Mouse (Mus musculus) heart, postnatal 0 days (tissue): ENCODE results near the gene Zrsr2. TPM values are rescaled to one million over a fixed set of nuclear protein-coding genes. Genes with fewer than 3 reads are reported as not detected.

Experiments
- ATAC-seq: fragments of 200-750 bp; cut with Nextera tagmentation; 2 replicates; pipeline ENCODE4 v1.8.0; 2017; ENCODE audit warnings: low read depth, moderate number of reproducible peaks, moderate library complexity; ENCODE audit not compliant: insufficient read depth
- DNase-seq: peaks from one replicate; pipeline ENCODE4 v3.0.0-alpha.2; 2016; ENCODE audit warnings: low spot score
- H3K27ac ChIP-seq: fragments of 300-500 bp; sonication (generic); 2 replicates; pipeline ENCODE4 v1.5.1; 2014; ENCODE audit warnings: low read depth, mild to moderate bottlenecking
- H3K27me3 ChIP-seq: fragments of 300-500 bp; sonication (generic); 2 replicates; pipeline ENCODE4 v1.6.1; 2014; ENCODE audit warnings: low read length, mixed read lengths; ENCODE audit not compliant: control insufficient read depth, insufficient read depth
- H3K36me3 ChIP-seq: fragments of 300-500 bp; sonication (generic); replicated peaks from 2 replicates; pipeline ENCODE4 v1.6.1; 2014; ENCODE audit warnings: low read length, mixed read lengths; ENCODE audit not compliant: control insufficient read depth, insufficient read depth
- H3K4me1 ChIP-seq: fragments of 300-500 bp; sonication (generic); 2 replicates; pipeline ENCODE4 v1.6.1; 2014; ENCODE audit warnings: antibody characterized with exemption; ENCODE audit not compliant: control insufficient read depth, insufficient read depth
- H3K4me2 ChIP-seq: fragments of 300-500 bp; sonication (generic); 2 replicates; pipeline ENCODE4 v1.6.1; 2014; ENCODE audit warnings: low read depth, mild to moderate bottlenecking, low read length, moderate library complexity
- H3K4me3 ChIP-seq: fragments of 300-500 bp; sonication (generic); 2 replicates; pipeline ENCODE4 v1.5.1; 2014; ENCODE audit warnings: low read depth, low read length
- H3K9ac ChIP-seq: fragments of 300-500 bp; sonication (generic); replicated peaks from 2 replicates; pipeline ENCODE4 v1.6.1; 2014; ENCODE audit warnings: low read depth, low read length, mixed read lengths
- H3K9me3 ChIP-seq: fragments of 300-500 bp; sonication (generic); replicated peaks from 2 replicates; pipeline ENCODE4 v1.6.1; 2016; ENCODE audit warnings: low read length; ENCODE audit not compliant: control insufficient read depth
- CTCF ChIP-seq: IDR thresholded peaks from 2 replicates; pipeline ENCODE4 v1.5.1; 2016; ENCODE audit warnings: antibody characterized with exemption, control low read depth, low read depth
- EP300 ChIP-seq: IDR thresholded peaks from 2 replicates; pipeline ENCODE4 v1.6.1; 2016; ENCODE audit warnings: antibody characterized with exemption, low read depth
- WGBS: fragments of 180-500 bp; shearing (Covaris S2); extraction: QIAGEN DNeasy Blood & Tissue Kit; methylation state at CpG from one replicate; pipeline ENCODE4 v1.1.7; 2014; 5-methylcytosine and 5-hydroxymethylcytosine counted together
- polyA plus RNA-seq: library from polyadenylated mRNA; unstranded; fragments of >200 nt; fragmentation: Nextera tagmentation; extraction: Ambion mirVana; gene quantifications from 2 replicates; pipeline ENCODE4 v1.2.1, GENCODE M21; 2015
- total RNA-seq: library from RNA; depleted of rRNA; stranded (reverse); fragments of >200 nt; gene quantifications from 2 replicates; pipeline ENCODE4 v1.2.3, GENCODE M21; 2014; ENCODE audit warnings: low replicate concordance; rRNA removed

Zrsr2 gene
- total and polyA plus RNA-seq, 2 experiments from 2014 or later, result 0.92 to 25.8 TPM

- Histone ChIP-seq H3K4me1 (no peaks in the 10 kb centered on the region), H3K4me2 (no peak overlapping the region), H3K36me3 (no peaks in the 10 kb centered on the region), H3K27me3 (no peaks in the 10 kb centered on the region), H3K9ac (no peak overlapping the region), H3K9me3 (no peaks in the 10 kb centered on the region), H3K4me3 (no peak overlapping the region), H3K27ac (no peak overlapping the region)
- TF ChIP-seq EP300 (no peak), CTCF (no peak)
- WGBS, result 77% methylated on average over 4 of the region's 4 CpGs
- no peak for DNase-seq
- ATAC-seq, result no peak
Measured at GRCm38 (mm10) chrX:163885539-163885981, 72.9 kb downstream of the Zrsr2 start.

Other genes starting within 250 kb of the Zrsr2 start
- gene Rnf138rt1, start 197.3 kb downstream of the Zrsr2 start, total RNA-seq, result not detected in 2 replicates
- gene Rnf138rt1, start 197.3 kb downstream of the Zrsr2 start, polyA plus RNA-seq, result 0.10 TPM in 1 of 2 replicates, not detected in the other
- 10.5 and 12.0 TPM in 2 replicates for gene Ap1s2, start 49.6 kb downstream of the Zrsr2 start, total RNA-seq
- 16.0 and 17.7 TPM in 2 replicates for gene Ap1s2, start 49.6 kb downstream of the Zrsr2 start, polyA plus RNA-seq
- 0.12 and 0.76 TPM in 2 replicates for gene Car5b, start 69.3 kb upstream of the Zrsr2 start, total RNA-seq
- gene Car5b, start 69.3 kb upstream of the Zrsr2 start, polyA plus RNA-seq, result 0.21 and 0.27 TPM in 2 replicates
- 8.3 and 14.2 TPM in 2 replicates for gene Siah1b, start 117.8 kb upstream of the Zrsr2 start, total RNA-seq
- 10.3 and 10.5 TPM in 2 replicates for gene Siah1b, start 117.8 kb upstream of the Zrsr2 start, polyA plus RNA-seq
- gene Cltrn, start 130.2 kb upstream of the Zrsr2 start, total RNA-seq, result not detected in 2 replicates
- not detected in 2 replicates for gene Cltrn, start 130.2 kb upstream of the Zrsr2 start, polyA plus RNA-seq
- gene Ace2, start 180.7 kb upstream of the Zrsr2 start, total RNA-seq, result 0.15 TPM in 1 of 2 replicates, not detected in the other
- gene Ace2, start 180.7 kb upstream of the Zrsr2 start, polyA plus RNA-seq, result 0.31 and 0.44 TPM in 2 replicates